Mouse (Mus musculus) limb, embryonic 11.5 days (tissue): ENCODE measurements around the gene Safb2. TPM values are rescaled to one million over a fixed set of nuclear protein-coding genes. Genes with fewer than 3 reads are reported as not detected.
A peak's percentile ranks its signal among the peaks of the same experiment; 100 is the strongest.
"Not testable (repeated sequence)": the region's sequence is repeated elsewhere in the genome, so short reads cannot be mapped to it uniquely, and the experiment has no call there.

ENCODE experiments used
- ATAC-seq: fragments of 200-750 bp; cut with Nextera tagmentation; 2 replicates; pipeline ENCODE4 v1.8.0; 2017; ENCODE audit warnings: low read depth; ENCODE audit not compliant: insufficient number of reproducible peaks, low FRiP score, low TSS enrichment
- DNase-seq: peaks from one replicate; pipeline ENCODE4 v3.0.0-alpha.2; 2015; ENCODE audit warnings: low spot score
- H3K27ac ChIP-seq: fragments of 300-500 bp; sonication (generic); replicated peaks from 2 replicates; pipeline ENCODE4 v1.5.1; 2014; ENCODE audit warnings: low read depth, mild to moderate bottlenecking, low read length
- H3K27me3 ChIP-seq: fragments of 300-500 bp; sonication (generic); 2 replicates; pipeline ENCODE4 v1.6.1; 2014; ENCODE audit warnings: mild to moderate bottlenecking, low read length, mixed read lengths; ENCODE audit not compliant: control insufficient read depth, insufficient read depth
- H3K36me3 ChIP-seq: fragments of 300-500 bp; sonication (generic); 2 replicates; pipeline ENCODE4 v1.6.1; 2014; ENCODE audit warnings: mild to moderate bottlenecking, low read length, moderate library complexity, mixed read lengths; ENCODE audit not compliant: control insufficient read depth, insufficient read depth
- H3K4me1 ChIP-seq: fragments of 300-500 bp; sonication (generic); 2 replicates; pipeline ENCODE4 v1.6.1; 2014; ENCODE audit warnings: low read length, mixed read lengths; ENCODE audit not compliant: control insufficient read depth, insufficient read depth
- H3K4me2 ChIP-seq: fragments of 300-500 bp; sonication (generic); 2 replicates; pipeline ENCODE4 v1.6.1; 2014; ENCODE audit warnings: low read depth, mild to moderate bottlenecking, moderate library complexity; ENCODE audit not compliant: severe bottlenecking
- H3K4me3 ChIP-seq: fragments of 300-500 bp; sonication (generic); 2 replicates; pipeline ENCODE4 v1.5.1; 2014; ENCODE audit warnings: low read depth, low read length
- H3K9ac ChIP-seq: fragments of 300-500 bp; sonication (generic); 2 replicates; pipeline ENCODE4 v1.6.1; 2014; ENCODE audit warnings: mild to moderate bottlenecking, low read length
- H3K9me3 ChIP-seq: fragments of 300-500 bp; sonication (generic); 2 replicates; pipeline ENCODE4 v1.6.1; 2016; ENCODE audit warnings: low read length; ENCODE audit not compliant: control insufficient read depth
- WGBS: fragments of 180-500 bp; shearing (Covaris S2); extraction: QIAGEN DNeasy Blood & Tissue Kit; methylation state at CpG from one replicate; pipeline ENCODE4 v1.1.7; 2014; 5-methylcytosine and 5-hydroxymethylcytosine counted together
- polyA plus RNA-seq: library from polyadenylated mRNA; unstranded; fragments of >200 nt; fragmentation: Nextera tagmentation; extraction: Ambion mirVana; gene quantifications from 2 replicates; pipeline ENCODE4 v1.2.1, GENCODE M21; 2014

Safb2 gene
- polyA plus RNA-seq, 1 experiment from 2014 or later: 65.3 TPM

GRCm38 (mm10) chr17:56612565-56612939, 28.2 kb upstream of the Safb2 start:
- not testable (repeated sequence) for H3K4me2 ChIP-seq
- H3K4me1 ChIP-seq: peaks cover 12% of the 10 kb centered on the region

DNA sequence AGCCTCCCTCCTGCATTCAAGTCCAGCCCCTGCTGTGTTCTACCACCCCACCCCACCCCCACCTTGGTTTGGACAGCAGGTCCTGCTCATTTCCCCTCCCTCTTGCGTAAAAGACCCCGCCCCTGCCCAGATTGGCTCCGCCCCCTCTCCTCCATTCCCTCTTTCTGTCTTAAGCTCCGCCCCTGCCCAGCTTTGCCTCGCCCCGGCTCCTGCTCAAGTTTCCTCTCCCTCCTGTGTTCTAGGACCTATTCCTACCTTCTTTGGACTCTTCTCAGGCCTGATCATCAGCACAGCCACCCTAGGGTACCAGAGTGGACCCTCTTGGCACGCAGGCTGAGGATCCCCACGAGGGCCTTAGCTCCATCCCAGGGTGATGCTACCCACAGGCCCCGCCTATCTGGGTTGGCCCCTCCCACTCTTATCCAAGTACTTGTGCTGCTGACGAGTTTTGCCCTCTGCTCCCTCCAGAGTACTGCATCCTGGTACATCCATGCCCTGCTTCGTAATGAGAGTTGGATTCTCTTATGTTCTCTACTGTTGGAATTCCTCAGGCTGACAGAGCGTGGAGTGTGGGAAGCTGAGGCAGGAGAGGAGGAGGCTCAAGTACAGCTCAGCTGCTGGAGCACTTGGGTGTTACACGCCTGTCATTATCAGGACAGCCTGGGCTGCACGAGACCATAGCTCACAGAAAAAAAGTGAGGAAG, 27.6 kb upstream of the Safb2 start:
- no peaks in the 10 kb centered on the region for H3K9me3 ChIP-seq
- ATAC-seq: no peak
- H3K27ac ChIP-seq: no peak overlapping the region
- peaks cover 18% of the 10 kb centered on the region for H3K36me3 ChIP-seq
- DNase-seq: peak; percentile 48
- H3K4me3 ChIP-seq: peak overlapping the region; percentile 10; the same call in 1 of the 2 replicates
- peaks cover 12% of the 10 kb centered on the region for H3K4me1 ChIP-seq
- 16% methylated on average over 14 of the region's 14 CpGs for WGBS
- no peaks in the 10 kb centered on the region for H3K27me3 ChIP-seq
- no peak overlapping the region for H3K4me2 ChIP-seq
- H3K9ac ChIP-seq: no peak overlapping the region

More at GRCm38 (mm10) chr17:56612565-56612939, 28.2 kb upstream of the Safb2 start:
- 80% methylated on average over 10 of the region's 10 CpGs for WGBS
- H3K4me3 ChIP-seq, H3K9me3 ChIP-seq, ATAC-seq, DNase-seq, H3K27ac ChIP-seq, H3K9ac ChIP-seq, H3K27me3 ChIP-seq: not testable (repeated sequence)
- peaks cover 19% of the 10 kb centered on the region for H3K36me3 ChIP-seq

- no peak for DNase-seq
- H3K9ac ChIP-seq: no peak overlapping the region
- H3K36me3 ChIP-seq: peaks cover 23% of the 10 kb centered on the region
- H3K27me3 ChIP-seq: no peaks in the 10 kb centered on the region
- no peaks in the 10 kb centered on the region for H3K9me3 ChIP-seq
- 69% methylated on average over 2 of the region's 2 CpGs for WGBS
- no peak overlapping the region for H3K4me2 ChIP-seq
- H3K4me1 ChIP-seq: peaks cover 12% of the 10 kb centered on the region
- no peak overlapping the region for H3K4me3 ChIP-seq
- H3K27ac ChIP-seq: no peak overlapping the region
- no peak for ATAC-seq
Measured at GRCm38 (mm10) chr17:56611323-56611722, 26.9 kb upstream of the Safb2 start.

DNA sequence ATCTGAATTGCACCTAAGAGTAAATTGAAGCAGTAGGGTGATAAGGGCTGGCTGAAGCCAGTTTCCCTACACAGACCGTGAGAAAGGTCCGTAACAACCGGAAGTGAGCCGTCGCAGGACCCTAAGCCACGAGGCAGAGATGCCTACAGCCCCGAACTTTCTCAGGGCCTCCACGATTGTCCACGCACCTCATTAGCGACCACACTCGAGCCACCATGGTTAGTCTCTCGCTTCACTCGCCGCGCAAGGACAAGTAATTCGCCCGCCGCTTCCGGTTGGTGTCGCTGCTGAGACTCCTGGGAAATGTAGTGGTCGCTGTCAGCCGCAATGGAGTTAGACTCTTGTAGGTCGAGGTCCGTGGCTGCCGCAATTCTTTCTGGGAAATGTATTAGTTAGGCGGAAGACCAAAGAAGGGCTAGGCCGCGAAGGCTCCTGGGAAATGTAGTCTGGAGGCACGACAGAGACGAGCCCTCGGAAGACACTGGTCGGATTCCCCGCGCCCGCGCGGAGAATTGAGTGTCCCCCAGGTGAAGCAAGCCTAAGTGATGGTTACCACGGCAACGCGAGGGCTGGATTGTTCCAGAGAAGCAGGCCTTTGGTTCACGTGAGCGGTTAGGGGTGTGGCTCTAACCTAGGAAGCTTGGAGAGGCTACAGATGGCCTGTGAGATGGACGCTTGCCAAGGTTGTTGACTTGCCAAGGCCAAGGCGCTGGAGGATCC, 25.2 kb upstream of the Safb2 start, which contains the start of gene 2410015M20Rik:
Gene 2410015M20Rik, minus strand, starts transcription at position 320 of the 720 bp plus-strand sequence.
- H3K4me1 ChIP-seq: peaks cover 9% of the 10 kb centered on the region
- DNase-seq (peak; percentile 95), ATAC-seq (peak; percentile 77)
- peak within 1 kb of the TSS; percentile 65 for H3K4me3 ChIP-seq
- H3K27ac ChIP-seq: no peak within 1 kb of the TSS
- peak within 1 kb of the TSS; percentile 60 for H3K4me2 ChIP-seq
- no peaks in the 10 kb centered on the region for H3K27me3 ChIP-seq
- peak within 1 kb of the TSS; percentile 73 for H3K9ac ChIP-seq
- H3K36me3 ChIP-seq: peaks cover 20% of the 10 kb centered on the region
- under 1% methylated on average over 44 of the region's 44 CpGs for WGBS
- H3K9me3 ChIP-seq: no peaks in the 10 kb centered on the region

GRCm38 (mm10) chr17:56608699-56609098, 24.3 kb upstream of the Safb2 start:
- 54% methylated on average over 5 of the region's 5 CpGs for WGBS
- H3K9ac ChIP-seq: peak overlapping the region; percentile 40
- DNase-seq (no peak), ATAC-seq (no peak)
- H3K27ac ChIP-seq: no peak overlapping the region
- peak overlapping the region; percentile 60 for H3K4me2 ChIP-seq
- no peaks in the 10 kb centered on the region for H3K27me3 ChIP-seq
- peak overlapping the region; percentile 65 for H3K4me3 ChIP-seq
- H3K36me3 ChIP-seq: peaks cover 29% of the 10 kb centered on the region
- no peaks in the 10 kb centered on the region for H3K9me3 ChIP-seq
- peaks cover 5% of the 10 kb centered on the region for H3K4me1 ChIP-seq

DNA sequence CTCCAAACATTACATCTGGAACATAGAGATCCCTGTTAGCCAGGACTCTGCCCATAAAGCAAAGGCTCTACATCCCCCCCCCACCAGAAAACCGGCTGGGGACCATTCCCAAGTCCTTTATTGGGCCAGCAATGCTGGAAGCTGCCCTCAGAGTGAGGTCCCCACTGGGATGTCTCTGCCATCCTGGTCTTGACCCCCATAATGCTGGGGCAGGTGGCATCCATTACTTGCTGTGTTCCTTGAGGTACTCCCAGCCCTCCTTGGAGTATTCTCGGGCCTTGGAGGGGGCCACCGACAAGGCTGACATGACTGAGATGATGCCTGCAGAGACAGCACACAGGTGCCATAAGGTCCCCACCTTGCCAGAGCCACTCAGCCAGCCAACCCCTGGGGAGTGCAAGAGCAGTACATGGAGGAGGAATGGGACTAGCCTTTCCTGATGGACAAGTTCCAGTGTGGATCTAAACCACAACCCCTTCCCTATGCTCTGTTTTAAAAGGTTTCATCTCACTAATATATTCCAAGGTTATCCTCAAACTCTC, 23.2 kb upstream of the Safb2 start:
- H3K9me3 ChIP-seq: no peaks in the 10 kb centered on the region
- no peak overlapping the region for H3K9ac ChIP-seq
- H3K27me3 ChIP-seq: no peaks in the 10 kb centered on the region
- 73% methylated on average over 3 of the region's 3 CpGs for WGBS
- H3K27ac ChIP-seq: no peak overlapping the region
- ATAC-seq (no peak), DNase-seq (no peak)
- no peak overlapping the region for H3K4me3 ChIP-seq
- peaks cover 5% of the 10 kb centered on the region for H3K4me1 ChIP-seq
- peaks cover 39% of the 10 kb centered on the region for H3K36me3 ChIP-seq
- H3K4me2 ChIP-seq: no peak overlapping the region; the same call in 1 of the 2 replicates

DNA sequence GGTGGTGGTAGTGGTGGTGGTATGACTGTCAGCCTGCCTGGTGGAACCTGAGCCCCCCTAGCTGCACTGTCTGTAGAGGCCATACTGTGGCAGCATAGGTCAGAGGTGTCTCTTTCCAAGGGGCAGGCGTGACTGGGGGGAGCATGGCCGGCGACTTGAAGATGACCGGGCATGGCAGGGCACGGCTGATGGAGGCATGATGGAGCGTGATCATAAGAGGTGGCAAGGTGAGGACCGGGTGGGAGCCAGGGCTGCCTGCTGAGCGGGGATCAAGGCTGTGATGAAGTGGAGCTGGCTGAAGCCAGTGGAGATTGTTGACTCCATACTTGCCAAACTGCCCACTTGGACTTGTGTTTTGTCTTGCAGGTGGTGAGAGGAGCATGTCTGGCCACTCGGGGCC, 21.0 kb upstream of the Safb2 start:
- no peak for ATAC-seq
- Histone ChIP-seq H3K9me3 (no peaks in the 10 kb centered on the region), H3K36me3 (peaks cover 57% of the 10 kb centered on the region), H3K27ac (no peak overlapping the region), H3K27me3 (no peaks in the 10 kb centered on the region), H3K4me3 (no peak overlapping the region), H3K4me1 (peaks cover 5% of the 10 kb centered on the region), H3K9ac (no peak overlapping the region), H3K4me2 (no peak overlapping the region)
- no peak for DNase-seq
- WGBS: 92% methylated on average over 9 of the region's 9 CpGs

GRCm38 (mm10) chr17:56604422-56604821, 20.0 kb upstream of the Safb2 start:
- ATAC-seq: no peak
- Histone ChIP-seq H3K4me3 (no peak overlapping the region), H3K27ac (no peak overlapping the region), H3K36me3 (peaks cover 67% of the 10 kb centered on the region), H3K9ac (no peak overlapping the region), H3K4me1 (peaks cover 5% of the 10 kb centered on the region), H3K9me3 (no peaks in the 10 kb centered on the region), H3K27me3 (no peaks in the 10 kb centered on the region), H3K4me2 (no peak overlapping the region)
- DNase-seq: no peak
- 89% methylated on average over 3 of the region's 3 CpGs for WGBS
